Mouse (Mus musculus) urinary bladder, adult 2 months (tissue): ENCODE results near the gene Mpdu1. TPM values are rescaled to one million over a fixed set of nuclear protein-coding genes. Genes with fewer than 3 reads are reported as not detected.

Experiments
- DNase-seq: peaks from one replicate; pipeline ENCODE4 v3.0.0; 2022; ENCODE audit warnings: low spot score
- polyA plus RNA-seq: library from polyadenylated mRNA; depleted of rRNA; stranded (reverse); fragments of >200 nt; gene quantifications from 2 replicates; pipeline ENCODE4 v1.2.3, GENCODE M21; 2012

The Mpdu1 gene
- polyA plus RNA-seq, 1 experiment, result 86.7 TPM

DNA sequence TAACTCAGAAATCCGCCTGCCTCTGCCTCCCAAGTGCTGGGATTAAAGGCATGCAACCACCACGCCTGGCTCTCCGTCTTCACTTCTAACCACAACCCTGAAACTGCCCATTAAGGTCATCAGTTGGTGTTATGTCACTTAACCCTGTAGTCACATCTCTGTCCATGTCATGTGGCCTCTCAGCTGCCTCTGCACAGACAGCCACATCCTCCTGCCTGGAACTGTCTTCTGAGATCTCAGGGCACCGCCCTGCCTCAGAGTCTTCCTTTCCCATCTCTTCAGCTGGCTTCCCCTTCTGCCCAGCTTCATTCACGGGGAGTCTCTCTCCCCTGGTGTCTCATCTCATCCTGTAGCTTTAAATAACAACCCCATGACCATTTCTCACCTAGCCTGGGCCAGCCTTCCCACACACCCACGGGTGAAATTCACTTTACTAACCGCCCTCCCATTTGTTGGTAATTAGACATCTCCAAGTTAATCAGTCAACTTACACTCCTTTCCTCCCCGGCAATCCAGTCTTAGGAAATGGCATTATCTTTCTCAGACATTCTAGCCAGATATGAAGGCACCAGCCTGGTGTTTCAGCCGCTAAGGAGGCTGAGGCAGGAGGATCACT is 29.9 kb upstream of the Mpdu1 start:
- no peak for DNase-seq

DNA sequence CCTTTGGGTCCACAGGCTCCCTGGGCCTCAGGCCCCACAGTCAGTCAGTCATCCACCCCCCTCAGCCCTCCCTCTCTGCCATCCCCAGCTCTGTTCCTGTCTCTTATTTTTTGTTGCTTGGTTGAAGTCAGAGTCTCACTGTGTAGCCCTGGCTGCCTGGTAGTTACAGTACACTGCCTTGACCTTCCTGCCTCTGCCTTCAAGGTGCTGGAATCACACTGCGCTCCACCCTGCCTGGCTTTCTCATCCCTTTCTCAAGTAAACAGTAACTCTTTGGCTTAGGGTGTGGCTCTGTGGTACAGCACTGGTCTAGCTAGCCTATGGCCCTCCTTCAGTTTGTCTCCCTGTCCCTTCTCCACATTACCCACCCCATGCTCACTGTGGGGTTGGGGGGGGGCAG is 27.4 kb upstream of the Mpdu1 start:
- no peak for DNase-seq

GRCm38 (mm10) chr11:69687061-69687460 is 24.6 kb upstream of the Mpdu1 start:
- DNase-seq, result no peak

GRCm38 (mm10) chr11:69686377-69686776 is 23.9 kb upstream of the Mpdu1 start:
- no peak for DNase-seq

GRCm38 (mm10) chr11:69685526-69686148 is 23.2 kb upstream of the Mpdu1 start, which contains the start of gene Tnfsf13:
TSS of gene Tnfsf13 (minus strand) at chr11:69685784.
- peak; percentile 37 for DNase-seq

DNA sequence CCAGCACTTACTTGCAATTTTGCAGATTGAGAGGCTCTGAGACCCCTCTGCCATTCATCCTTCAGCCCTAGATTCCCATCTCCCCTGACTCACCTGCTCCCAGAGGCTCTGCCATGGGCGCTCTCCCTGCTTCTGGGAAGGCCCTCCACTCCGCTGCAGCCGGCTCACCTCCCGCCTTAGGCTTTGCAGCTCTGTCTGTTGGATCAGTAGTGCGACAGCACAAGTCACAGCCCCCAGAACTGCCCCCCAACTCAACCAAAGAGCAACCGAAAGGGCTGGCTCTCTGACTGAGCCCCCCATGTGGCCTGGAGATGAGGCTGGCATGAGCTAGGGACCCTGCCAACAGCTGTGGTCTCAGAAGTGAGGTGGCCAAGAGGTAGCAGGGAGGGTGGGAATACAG is 22.5 kb upstream of the Mpdu1 start:
- no peak for DNase-seq

DNA sequence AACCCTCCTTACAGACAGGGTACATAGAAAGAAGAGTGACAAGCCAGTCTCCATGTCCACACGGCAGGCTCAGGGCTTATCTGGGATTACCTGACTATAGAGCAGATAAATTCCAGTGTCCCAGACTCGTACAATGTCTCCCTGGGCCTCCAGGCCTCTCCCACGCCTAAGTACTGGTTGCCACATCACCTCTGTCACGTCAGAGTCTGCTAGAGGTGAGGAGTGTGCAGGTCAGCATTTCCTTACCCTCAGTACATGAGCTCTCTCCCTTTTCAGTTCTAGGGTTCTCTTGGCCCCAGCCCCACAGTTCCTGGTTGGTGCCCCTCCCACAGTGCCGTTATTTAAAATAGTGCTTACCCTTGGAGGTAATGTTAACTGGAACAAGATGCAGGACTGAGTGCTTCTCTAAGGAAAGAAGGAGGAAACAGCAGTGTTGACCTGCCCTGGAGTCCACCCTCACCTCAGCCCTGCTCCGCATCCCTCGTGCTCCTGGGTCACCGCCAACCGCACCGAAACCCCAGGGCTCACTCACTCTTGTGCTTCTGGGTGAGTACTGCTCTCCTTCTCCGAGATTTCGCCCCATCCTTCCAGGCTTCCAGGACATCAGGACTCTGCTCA is 21.8 kb upstream of the Mpdu1 start:
- DNase-seq, result no peak

- no peak for DNase-seq
Measured at GRCm38 (mm10) chr11:69683576-69683975, 21.1 kb upstream of the Mpdu1 start.

GRCm38 (mm10) chr11:69682840-69683533 is 20.5 kb upstream of the Mpdu1 start:
- DNase-seq, result no peak

GRCm38 (mm10) chr11:69682209-69682839 is 19.9 kb upstream of the Mpdu1 start:
- no peak for DNase-seq

GRCm38 (mm10) chr11:69681314-69682208 is 19.1 kb upstream of the Mpdu1 start, which contains the start of gene Senp3:
TSS of gene Senp3 (minus strand) at chr11:69682084.
- DNase-seq, result peak; percentile 93

DNA sequence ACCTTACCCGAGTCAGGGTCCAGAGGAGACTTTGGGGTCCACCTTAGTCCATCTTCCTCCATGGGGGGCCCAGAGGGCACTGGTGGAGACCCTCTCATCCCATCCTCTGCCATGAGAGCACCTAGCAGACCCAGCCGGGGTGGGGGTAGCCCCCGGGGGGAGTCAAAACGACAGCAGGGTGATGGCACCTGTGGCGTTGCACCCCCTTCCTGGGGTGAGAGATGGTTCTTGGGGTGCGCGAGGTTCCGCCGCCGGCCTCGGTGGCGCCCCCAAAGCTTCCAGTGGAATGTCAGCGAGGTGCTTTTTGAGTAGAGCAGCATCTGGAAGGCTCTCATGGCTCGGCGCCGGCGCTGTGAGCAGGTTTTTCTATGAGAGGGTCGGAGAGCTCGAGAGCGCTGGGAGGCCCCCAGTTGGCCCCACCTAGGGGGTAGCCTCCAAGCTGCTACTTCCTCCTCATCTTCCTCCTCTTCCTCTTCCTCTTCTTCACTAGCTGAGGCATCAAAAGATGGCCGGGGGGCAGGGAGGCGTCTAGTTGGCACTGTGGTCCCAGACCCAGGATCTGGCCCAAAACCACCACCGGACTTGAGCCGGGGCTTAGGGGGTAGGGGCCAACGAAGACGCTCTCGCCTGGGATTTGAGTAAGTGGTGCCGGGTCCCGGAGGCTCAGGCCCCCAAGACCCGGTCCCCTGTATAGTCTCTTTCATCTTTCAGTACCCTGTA is 17.9 kb upstream of the Mpdu1 start:
- no peak for DNase-seq

- no peak for DNase-seq
Measured at GRCm38 (mm10) chr11:69679144-69679543, 16.7 kb upstream of the Mpdu1 start.

GRCm38 (mm10) chr11:69672211-69672706 is 9.8 kb upstream of the Mpdu1 start, which contains the start of gene Eif4a1:
TSS of gene Eif4a1 (minus strand) at chr11:69672423.
- DNase-seq, result peak; percentile 97

GRCm38 (mm10) chr11:69671726-69672124 is 9.3 kb upstream of the Mpdu1 start:
- no peak for DNase-seq

GRCm38 (mm10) chr11:69670786-69671725 is 8.6 kb upstream of the Mpdu1 start:
- DNase-seq, result peak; percentile 89

- no peak for DNase-seq
Measured at GRCm38 (mm10) chr11:69666665-69667005, 4.2 kb upstream of the Mpdu1 start.

- DNase-seq, result no peak
Measured at GRCm38 (mm10) chr11:69665961-69666664, 3.7 kb upstream of the Mpdu1 start, which contains the start of gene Cd68. TSS of gene Cd68 (minus strand) at chr11:69666153.
